Mouse (Mus musculus) kidney, adult 2 months (tissue): Measurements from ENCODE around the gene B3gnt7.

Experiments used
- CTCF ChIP-seq: fragments of 200-500 bp; conservative IDR thresholded peaks from 2 replicates; pipeline ENCODE4 v1.5.1; 2011; ENCODE audit warnings: low read depth, mild to moderate bottlenecking, control low read depth, low read length, moderate library complexity, mixed read lengths; ENCODE audit not compliant: insufficient read depth, insufficient read length
- POLR2A ChIP-seq: fragments of 200-500 bp; IDR thresholded peaks from one replicate; pipeline ENCODE4 v1.6.1; 2011; ENCODE audit warnings: low read depth, low read length, control low read depth

DNA sequence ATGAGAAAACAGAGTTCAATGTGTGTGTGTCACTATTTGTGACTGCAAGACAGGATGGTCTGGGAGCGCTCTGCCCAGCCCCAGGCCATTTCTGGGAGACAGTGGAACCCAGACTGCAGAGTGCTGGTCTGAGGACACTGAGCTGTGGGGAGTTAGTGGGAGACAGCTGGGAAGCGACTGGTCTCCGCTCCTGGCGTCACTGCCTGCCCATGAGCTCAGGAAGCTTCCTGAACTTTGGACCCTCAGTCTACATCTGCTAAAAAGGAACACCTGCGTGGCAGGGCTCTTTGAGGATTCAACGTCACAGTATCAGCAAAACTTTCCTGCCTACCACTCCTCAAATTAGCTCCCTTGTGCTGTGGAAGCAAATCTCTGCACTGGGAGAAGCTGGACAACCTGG is 30.9 kb upstream of the B3gnt7 start:
- TF ChIP-seq CTCF (no peak), POLR2A (no peak)
